Mouse (Mus musculus) spleen, postnatal 14 days (tissue): ENCODE results near the gene Esrp2.

ENCODE experiments used
- DNase-seq, 2 experiments: peaks; one replicate each; pipeline ENCODE4 v3.0.0; 2021 to 2022; ENCODE audit warnings: low spot score in 2 of 2

Gene Esrp2

GRCm38 (mm10) chr8:106123443-106123842 is 13.3 kb downstream of the Esrp2 start:
- no peak for DNase-seq

- DNase-seq = peak in 1 of 2 experiments; percentile 65
Measured at GRCm38 (mm10) chr8:106115897-106116296, 20.9 kb downstream of the Esrp2 start.

GRCm38 (mm10) chr8:106112514-106112913 is 24.3 kb downstream of the Esrp2 start:
- no peak for DNase-seq

GRCm38 (mm10) chr8:106112041-106112440 is 24.7 kb downstream of the Esrp2 start:
- no peak for DNase-seq

- peak in 1 of 2 experiments; percentile 27 for DNase-seq
Measured at GRCm38 (mm10) chr8:106108729-106109128, 28.0 kb downstream of the Esrp2 start.

GRCm38 (mm10) chr8:106108080-106108479 is 28.7 kb downstream of the Esrp2 start:
- DNase-seq = peak in 1 of 2 experiments; percentile 38

- no peak for DNase-seq
Measured at GRCm38 (mm10) chr8:106106193-106106592, 30.6 kb downstream of the Esrp2 start.

- no peak for DNase-seq
Measured at GRCm38 (mm10) chr8:106103888-106104287, 32.9 kb downstream of the Esrp2 start.

- no peak for DNase-seq
Measured at GRCm38 (mm10) chr8:106102321-106102720, 34.5 kb downstream of the Esrp2 start.
